Mouse (Mus musculus) induced T-regulatory cell, adult 2 months (primary cell): Measurements from ENCODE around the gene Etv6.

Experiments used
- DNase-seq: peaks from one replicate; pipeline ENCODE4 v3.0.0-alpha.2; 2012; ENCODE audit warnings: low read depth

Etv6 gene

GRCm38 (mm10) chr6:134035490-134036405 is at the start of gene Etv6:
Gene Etv6 (plus strand): TSS chr6:134035700.
- DNase-seq, result peak; percentile 91

GRCm38 (mm10) chr6:133986161-133986560 is 49.3 kb upstream of the Etv6 start:
- peak; percentile 59 for DNase-seq

- no peak for DNase-seq
These were observed 48.4 kb upstream of the Etv6 start for GRCm38 (mm10) chr6:133987068-133987591.

- no peak for DNase-seq
These were observed 47.5 kb upstream of the Etv6 start for GRCm38 (mm10) chr6:133988011-133988410.

- DNase-seq, result no peak
These were observed 38.0 kb upstream of the Etv6 start for GRCm38 (mm10) chr6:133997461-133997860.

- DNase-seq, result no peak
These were observed 37.6 kb upstream of the Etv6 start for GRCm38 (mm10) chr6:133997935-133998334.

GRCm38 (mm10) chr6:134014488-134015110 is 20.9 kb upstream of the Etv6 start:
- DNase-seq, result peak; percentile 36

- no peak for DNase-seq
These were observed 16.7 kb upstream of the Etv6 start for GRCm38 (mm10) chr6:134018807-134019206.

- peak; percentile 46 for DNase-seq
These were observed 14.7 kb upstream of the Etv6 start for GRCm38 (mm10) chr6:134020821-134021220.

GRCm38 (mm10) chr6:134026264-134026663 is 9.2 kb upstream of the Etv6 start:
- no peak for DNase-seq

- DNase-seq, result no peak
These were observed 8.5 kb upstream of the Etv6 start for GRCm38 (mm10) chr6:134027022-134027421.

- DNase-seq, result no peak
These were observed 3.0 kb upstream of the Etv6 start for GRCm38 (mm10) chr6:134032451-134032850.

- DNase-seq, result no peak
These were observed 1.1 kb upstream of the Etv6 start for GRCm38 (mm10) chr6:134034436-134034835.

GRCm38 (mm10) chr6:134034904-134035489 is 503 bp upstream of the Etv6 start:
- peak; percentile 87 for DNase-seq

GRCm38 (mm10) chr6:134036491-134036911 is 1.0 kb downstream of the Etv6 start:
- DNase-seq, result peak; percentile 71

GRCm38 (mm10) chr6:134036951-134037431 is 1.5 kb downstream of the Etv6 start:
- peak; percentile 59 for DNase-seq

GRCm38 (mm10) chr6:134037960-134038359 is 2.5 kb downstream of the Etv6 start:
- no peak for DNase-seq

- DNase-seq, result no peak
These were observed 3.4 kb downstream of the Etv6 start for GRCm38 (mm10) chr6:134038881-134039280.

GRCm38 (mm10) chr6:134039351-134039750 is 3.9 kb downstream of the Etv6 start:
- no peak for DNase-seq

- DNase-seq, result no peak
These were observed 4.8 kb downstream of the Etv6 start for GRCm38 (mm10) chr6:134040312-134040711.

GRCm38 (mm10) chr6:134041286-134041685 is 5.8 kb downstream of the Etv6 start:
- DNase-seq, result no peak

- no peak for DNase-seq
These were observed 6.4 kb downstream of the Etv6 start for GRCm38 (mm10) chr6:134041916-134042315.
